ENCODE assay signal across 8 mouse cellular contexts in the genomic region with DNA sequence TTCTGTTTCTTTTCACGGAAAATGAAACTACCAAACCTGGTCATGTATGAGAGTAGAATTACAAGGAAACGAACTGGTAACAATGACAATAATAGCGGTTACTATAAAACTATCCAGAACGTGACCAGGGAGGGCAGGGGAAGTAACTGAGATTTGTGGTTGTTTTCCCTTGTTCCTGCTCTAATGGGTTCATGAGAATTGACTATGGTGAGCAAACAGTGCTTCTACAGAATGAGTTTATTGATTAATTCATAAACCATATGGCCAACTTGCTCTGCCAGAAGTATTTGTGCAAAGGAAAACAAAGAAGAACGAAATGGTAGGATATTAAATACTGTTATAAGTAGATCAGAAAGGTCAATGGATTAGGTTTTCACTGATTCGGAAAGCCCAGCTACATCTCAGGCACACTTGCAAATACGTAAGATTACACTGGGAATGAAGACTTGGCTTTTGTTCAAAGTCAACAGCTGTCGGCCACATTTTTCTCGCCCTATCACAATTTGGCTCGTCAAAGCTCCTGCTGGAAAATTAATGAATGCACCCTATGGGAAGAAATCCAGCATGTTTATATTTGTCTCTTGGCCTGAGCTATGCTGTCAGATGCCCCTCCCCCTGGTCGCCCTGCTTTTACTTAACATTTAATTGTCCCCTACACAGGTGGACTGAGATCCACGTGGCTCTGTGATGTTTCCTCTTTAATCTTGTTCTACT.
A peak's percentile ranks its signal among the peaks of the same experiment; 100 is the strongest.
DNase-seq lines count a peak whose midpoint lies in the region; ATAC-seq and TF ChIP-seq lines count a peak whose summit lies in the region.

No protein-coding gene starts in this region.

- H3K4me1 ChIP-seq in kidney, adult 2 months (ENCODE audit: control insufficient read depth, insufficient read depth, low read length) = no peaks in the 10 kb centered on the region
- peaks cover 12% of the 10 kb centered on the region; the same call in 1 of the 2 replicates for H3K4me1 ChIP-seq in intestine, postnatal 0 days (replicated peaks; ENCODE audit: control insufficient read depth, insufficient read depth, low read length)

- H3K4me2 ChIP-seq in intestine, postnatal 0 days (replicated peaks; ENCODE audit: low read depth) = no peak overlapping the region; the same call in 1 of the 2 replicates

- H3K9me3 ChIP-seq in intestine, postnatal 0 days (ENCODE audit: control insufficient read depth) = no peaks in the 10 kb centered on the region

- WGBS in kidney, adult 2 months = 40% methylated on average over 12 of the region's 12 CpGs
- WGBS in intestine, postnatal 0 days = 28% methylated on average over 12 of the region's 12 CpGs

- H3K27me3 ChIP-seq in kidney, adult 2 months (replicated peaks; ENCODE audit: control insufficient read depth, insufficient read depth, low read length) = no peaks in the 10 kb centered on the region
- H3K27me3 ChIP-seq in intestine, postnatal 0 days (replicated peaks; ENCODE audit: control insufficient read depth, insufficient read depth, low read length) = no peaks in the 10 kb centered on the region

- TF ChIP-seq CTCF in kidney, adult 2 months (conservative IDR thresholded peaks at IDR 0.05; ENCODE audit: insufficient read depth, insufficient read length, low read depth, low read length) = no peak
- TF ChIP-seq CTCF in intestine, postnatal 0 days (IDR thresholded peaks at IDR 0.05; ENCODE audit: low read depth) = no peak

- H3K9ac ChIP-seq in intestine, postnatal 0 days (ENCODE audit: low read depth, low read length) = no peak overlapping the region

- no peak overlapping the region for H3K27ac ChIP-seq in kidney, adult 2 months (ENCODE audit: insufficient read depth, low read depth, low read length)
- peak overlapping the region; percentile 66 for H3K27ac ChIP-seq in intestine, postnatal 0 days (ENCODE audit: low read depth, low read length)

- DNase-seq in kidney, adult 2 months = peak; percentile 9
- DNase-seq in kidney, adult 18-20 months = no peak
- DNase-seq in Muller cell, postnatal 12 days (ENCODE audit: inconsistent ontology term) = peak; percentile 31
- peak; percentile 4 for DNase-seq in cerebellum, postnatal 36 days
- DNase-seq in layer of hippocampus, adult 9-11 months = no peak
- DNase-seq in right cerebral cortex, postnatal 25 days = no peak

- no peak for TF ChIP-seq POLR2A in kidney, adult 2 months (IDR thresholded peaks at IDR 0.05; ENCODE audit: low read depth, low read length)

- no peak overlapping the region for H3K4me3 ChIP-seq in kidney, adult 2 months (ENCODE audit: insufficient read depth, low read depth, low read length)
- no peak overlapping the region for H3K4me3 ChIP-seq in intestine, postnatal 0 days (ENCODE audit: low read depth, low read length)

- H3K36me3 ChIP-seq in kidney, adult 2 months (ENCODE audit: control insufficient read depth, insufficient read depth, low read length) = no peaks in the 10 kb centered on the region
- H3K36me3 ChIP-seq in intestine, postnatal 0 days (ENCODE audit: control insufficient read depth, insufficient read depth) = no peaks in the 10 kb centered on the region

- ATAC-seq in intestine, postnatal 0 days = peak; percentile 54
- ATAC-seq in erythroblast, adult 5-6 weeks (replicated peaks; ENCODE audit: low FRiP score, poor library complexity, severe bottlenecking) = no peak

Comparison
In these comparisons a context has a peak if more than half of its experiments do, and no peak if none do; other contexts are left out.
1. DNase-seq: peak in kidney, adult 2 months (single experiment), Muller cell, postnatal 12 days (single experiment) and cerebellum, postnatal 36 days (2 of 2); none in kidney, adult 18-20 months (single experiment), layer of hippocampus, adult 9-11 months (single experiment) and right cerebral cortex, postnatal 25 days (single experiment).